ENCODE assay signal across 18 mouse cellular contexts in the genomic region with DNA sequence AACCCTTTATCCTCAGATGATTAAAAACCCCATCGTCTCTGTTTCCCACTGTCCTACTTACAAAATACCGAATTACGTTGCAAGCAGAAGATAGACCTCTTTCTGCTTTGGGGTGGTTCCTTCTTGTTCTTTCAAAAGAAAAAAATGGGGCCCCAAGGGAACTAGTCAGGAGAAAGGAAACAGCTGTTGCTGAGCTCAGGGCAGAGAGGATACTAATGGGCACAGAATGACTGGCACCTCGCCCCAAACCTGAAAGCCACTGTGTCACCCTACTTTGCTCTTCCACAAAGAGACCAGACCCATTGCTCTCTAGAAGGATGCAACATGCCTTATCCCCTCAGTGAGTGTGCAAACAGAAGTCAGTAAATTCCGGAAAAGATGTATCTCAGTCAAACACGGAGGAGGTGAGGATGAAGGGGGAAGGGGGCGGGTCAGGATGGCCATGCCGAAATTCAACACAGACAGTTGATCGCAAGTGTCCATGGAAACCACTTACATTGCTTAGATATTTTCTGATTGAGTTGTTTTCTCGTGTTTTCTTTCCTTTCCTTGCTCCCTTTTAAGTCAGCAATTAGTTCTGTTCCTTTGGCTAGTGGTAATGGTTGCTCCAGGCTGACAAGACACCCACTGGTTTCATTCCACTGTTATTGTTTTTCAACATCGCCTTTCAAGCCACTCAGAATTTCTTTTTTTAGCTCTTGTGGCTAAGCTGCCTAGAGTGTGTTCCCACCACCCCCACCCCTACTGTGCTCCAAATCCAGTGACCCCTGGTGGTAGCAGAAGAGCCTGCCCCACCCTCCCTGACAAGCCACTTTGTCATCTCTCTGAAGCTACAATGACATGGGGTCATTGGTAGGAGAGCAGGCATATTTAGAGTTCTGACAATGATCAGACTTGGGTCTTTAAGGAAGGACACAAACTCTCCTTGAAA.
A peak's percentile ranks its signal among the peaks of the same experiment; 100 is the strongest.
DNase-seq lines count a peak whose midpoint lies in the region; ATAC-seq and TF ChIP-seq lines count a peak whose summit lies in the region.
"Had no signal": no experiment of that assay in that cellular context is flagged by ENCODE, and none has a peak within 500 bp of the region (broad histone marks: within the 10 kb centered on the region; RNA-seq: fewer than 3 reads in every experiment).

No protein-coding gene starts in this region.

- no peak for ATAC-seq in heart, embryonic 13.5 days (ENCODE audit: extremely low read depth, insufficient number of reproducible peaks, low FRiP score, low TSS enrichment)
- ATAC-seq in hindbrain, embryonic 13.5 days (ENCODE audit: low FRiP score): no peak
- ATAC-seq: CD4-positive, CD25-positive, alpha-beta regulatory T cell, adult 4 months had no signal

- H3K27ac ChIP-seq in heart, embryonic 13.5 days (replicated peaks): peak overlapping the region; percentile 1; the same call in 1 of the 2 replicates
- 0 out of 2 replicates have a peak overlapping the region, but pooled peaks have one; percentile 3 for H3K27ac ChIP-seq in cortical plate, adult 2 months (ENCODE audit: insufficient read depth, low read length)
- no peak overlapping the region for H3K27ac ChIP-seq in hindbrain, embryonic 13.5 days
- H3K27ac ChIP-seq: forebrain, embryonic 10.5 days; midbrain, embryonic 10.5 days had no signal

- H3K4me3 ChIP-seq in heart, embryonic 13.5 days: no peak overlapping the region
- H3K4me3 ChIP-seq in cortical plate, adult 2 months (ENCODE audit: insufficient read depth, low read length): no peak overlapping the region
- H3K4me3 ChIP-seq in hindbrain, embryonic 13.5 days: no peak overlapping the region
- H3K4me3 ChIP-seq: forebrain, embryonic 10.5 days; liver, embryonic 15.5 days; midbrain, embryonic 10.5 days had no signal

- no peak for TF ChIP-seq POLR2A in cortical plate, adult 2 months (IDR thresholded peaks at IDR 0.05; ENCODE audit: extremely low read depth, insufficient read depth, low read length)

- no peaks in the 10 kb centered on the region for H3K36me3 ChIP-seq in heart, embryonic 13.5 days
- H3K36me3 ChIP-seq in hindbrain, embryonic 13.5 days: peaks cover 26% of the 10 kb centered on the region
- H3K36me3 ChIP-seq: liver, embryonic 15.5 days had no signal

- no peaks in the 10 kb centered on the region for H3K27me3 ChIP-seq in heart, embryonic 13.5 days (replicated peaks)
- no peaks in the 10 kb centered on the region for H3K27me3 ChIP-seq in hindbrain, embryonic 13.5 days
- H3K27me3 ChIP-seq: liver, embryonic 15.5 days had no signal

- no peak for TF ChIP-seq CTCF in cortical plate, adult 2 months (IDR thresholded peaks at IDR 0.05; ENCODE audit: extremely low read depth, insufficient read depth, low read length)

- peaks cover 52% of the 10 kb centered on the region for H3K4me1 ChIP-seq in heart, embryonic 13.5 days
- peaks cover 7% of the 10 kb centered on the region; the same call in 1 of the 2 replicates for H3K4me1 ChIP-seq in cortical plate, adult 2 months (ENCODE audit: control insufficient read depth, insufficient read depth, low read length)
- peaks cover 42% of the 10 kb centered on the region for H3K4me1 ChIP-seq in hindbrain, embryonic 13.5 days (replicated peaks)

- DNase-seq in heart, adult 9 months (ENCODE audit: low spot score in 2 of 2): no peak
- peak; percentile 28 for DNase-seq in 3T3-L1 (ENCODE audit: low read depth, low spot score)
- peak; percentile 60 for DNase-seq in ES-CJ7 (ENCODE audit: low read depth, low spot score)
- DNase-seq in kidney, postnatal 4 days: no peak
- DNase-seq in thymus, postnatal 14 days: no peak
- DNase-seq: adrenal gland, postnatal 36 days; cerebellum, adult 9-10 months; heart, postnatal 14 days; kidney, adult 18-20 months; right cerebral cortex, postnatal 4 days; thymus, postnatal 4 days had no signal

- H3K9ac ChIP-seq in heart, embryonic 13.5 days: no peak overlapping the region
- H3K9ac ChIP-seq in hindbrain, embryonic 13.5 days: no peak overlapping the region
- H3K9ac ChIP-seq: liver, embryonic 15.5 days had no signal

- no peaks in the 10 kb centered on the region for H3K9me3 ChIP-seq in heart, embryonic 13.5 days
- no peaks in the 10 kb centered on the region for H3K9me3 ChIP-seq in hindbrain, embryonic 13.5 days
- H3K9me3 ChIP-seq: forebrain, embryonic 10.5 days; liver, embryonic 15.5 days; midbrain, embryonic 10.5 days had no signal

- 68% methylated on average over 11 of the region's 11 CpGs for WGBS in heart, embryonic 13.5 days
- 55% methylated on average over 11 of the region's 11 CpGs for WGBS in hindbrain, embryonic 13.5 days

- H3K4me2 ChIP-seq in heart, embryonic 13.5 days: no peak overlapping the region
- H3K4me2 ChIP-seq in hindbrain, embryonic 13.5 days: no peak overlapping the region

Comparison
In these comparisons a context has a peak if more than half of its experiments do, and no peak if none do; other contexts are left out.
1. DNase-seq: peak in 3T3-L1 (single experiment) and ES-CJ7 (single experiment); none in heart, adult 9 months (0 of 2), kidney, postnatal 4 days (0 of 2) and thymus, postnatal 14 days (single experiment).